Mouse (Mus musculus) lung, postnatal 36 days (tissue): ENCODE measurements around the gene Mgat4b.
"Not testable (repeated sequence)": the region's sequence is repeated elsewhere in the genome, so short reads cannot be mapped to it uniquely, and the experiment has no call there.

Source experiments
- DNase-seq: peaks from one replicate; pipeline ENCODE4 v3.0.0; 2022; ENCODE audit warnings: mixed read lengths

The Mgat4b gene

DNA sequence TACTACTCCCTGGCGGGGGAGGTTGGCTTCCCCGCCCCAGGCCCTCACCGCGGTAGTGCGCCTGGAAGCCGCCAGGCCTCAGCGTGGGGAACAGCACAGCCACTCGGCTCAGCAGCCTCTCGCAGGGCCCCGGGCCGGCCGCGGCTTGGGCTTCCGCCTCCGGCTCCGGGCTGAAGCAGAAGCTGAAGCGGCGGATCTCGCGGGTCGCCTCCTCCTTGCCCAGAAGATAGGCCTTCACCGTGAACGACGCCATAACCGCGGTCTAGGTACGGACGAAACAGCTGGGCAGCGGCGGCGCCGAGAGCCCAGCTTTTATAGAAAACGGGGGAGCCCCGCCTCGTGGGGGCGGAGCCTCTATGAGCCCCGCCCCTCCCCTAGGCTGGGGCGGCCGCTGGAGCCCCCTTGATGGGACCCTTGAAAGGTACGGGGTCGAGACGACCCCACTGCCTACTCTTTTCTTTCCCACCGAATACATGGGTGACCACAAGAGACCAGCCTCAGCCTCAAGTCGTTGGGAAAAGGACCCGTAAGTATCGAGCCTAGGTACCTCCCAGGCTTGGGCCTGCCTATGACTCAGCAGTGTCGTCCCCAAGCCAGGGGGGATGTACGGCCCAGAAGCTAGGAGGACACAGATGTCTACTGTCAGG, at the start of gene Mgat4b, which contains the start of gene Sqstm1:
Gene Mgat4b (plus strand): TSS at position 386 of the 647 bp plus-strand sequence.
Gene Sqstm1 (minus strand): TSS at position 323 of the 647 bp plus-strand sequence.
- DNase-seq = peak; percentile 82

- peak; percentile 78 for DNase-seq
Observed at GRCm38 (mm10) chr11:50161578-50162304, 48.9 kb upstream of the Mgat4b start.

DNA sequence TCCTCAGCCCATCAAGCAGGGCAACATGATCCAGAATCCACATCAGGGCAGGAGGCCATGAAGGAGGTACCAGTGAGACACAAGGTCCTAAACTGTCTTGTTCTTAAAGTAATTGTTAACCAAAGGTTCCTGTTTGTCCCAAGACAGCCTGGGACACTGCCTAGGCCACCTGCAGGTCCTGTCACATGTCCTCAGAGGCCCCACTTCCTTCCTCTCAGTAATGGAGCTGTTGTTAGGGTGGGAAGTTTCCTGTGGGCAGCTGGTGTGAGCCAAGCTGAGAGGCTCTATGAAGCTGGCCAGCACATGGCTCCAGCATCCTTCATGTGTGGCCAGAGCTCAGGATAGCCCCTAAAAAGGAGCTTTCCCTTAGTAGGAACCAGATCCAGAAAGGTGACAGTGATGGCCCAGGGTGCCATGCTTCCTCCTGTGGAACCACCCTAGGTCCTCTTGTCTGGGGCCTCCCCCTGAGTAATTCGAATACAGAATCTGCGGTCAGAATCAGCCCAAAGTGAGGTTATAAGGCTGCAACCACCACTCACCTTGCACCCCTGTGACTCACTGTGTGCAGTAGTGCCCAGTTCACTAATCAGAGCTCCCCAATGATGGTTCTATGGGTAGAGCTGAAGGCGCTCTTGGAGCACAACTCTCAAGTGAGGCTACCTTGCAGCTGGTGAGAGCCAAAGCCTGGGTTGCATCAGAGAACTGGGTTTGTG, 48.2 kb upstream of the Mgat4b start:
- DNase-seq = no peak

- no peak for DNase-seq
Observed at GRCm38 (mm10) chr11:50168352-50168751, 42.3 kb upstream of the Mgat4b start.

DNA sequence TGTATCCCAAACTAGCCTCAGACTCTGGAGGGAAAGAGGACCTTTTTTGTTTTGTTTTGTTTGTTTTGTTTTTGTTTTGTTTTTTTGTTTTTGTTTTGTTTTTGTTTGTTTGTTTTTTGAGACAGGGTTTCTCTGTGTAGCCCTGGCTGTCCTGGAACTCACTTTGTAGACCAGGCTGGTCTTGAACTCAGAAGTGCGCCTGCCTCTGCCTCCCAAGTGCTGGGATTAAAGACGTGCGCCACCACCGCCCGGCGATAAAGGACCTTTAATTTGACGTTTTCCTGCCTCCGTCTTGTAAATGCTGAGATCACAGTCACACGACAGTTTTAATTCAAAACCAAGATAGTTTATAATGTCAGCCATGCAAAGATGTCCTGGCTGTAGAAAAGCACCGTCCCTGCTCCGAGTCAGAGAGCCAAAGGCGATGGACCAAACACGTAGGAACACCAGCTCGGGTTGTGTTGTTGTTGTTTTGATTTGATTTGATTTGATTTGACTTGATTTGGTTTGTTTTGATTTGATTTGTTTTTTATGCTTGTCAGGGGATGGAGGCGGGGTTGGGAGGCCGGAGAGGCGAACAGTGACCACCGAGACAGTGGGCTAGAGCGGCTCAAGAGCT, 36.5 kb upstream of the Mgat4b start, which contains the start of gene Mrnip:
Gene Mrnip (plus strand): TSS at position 334 of the 619 bp plus-strand sequence.
- DNase-seq = not testable (repeated sequence)

DNA sequence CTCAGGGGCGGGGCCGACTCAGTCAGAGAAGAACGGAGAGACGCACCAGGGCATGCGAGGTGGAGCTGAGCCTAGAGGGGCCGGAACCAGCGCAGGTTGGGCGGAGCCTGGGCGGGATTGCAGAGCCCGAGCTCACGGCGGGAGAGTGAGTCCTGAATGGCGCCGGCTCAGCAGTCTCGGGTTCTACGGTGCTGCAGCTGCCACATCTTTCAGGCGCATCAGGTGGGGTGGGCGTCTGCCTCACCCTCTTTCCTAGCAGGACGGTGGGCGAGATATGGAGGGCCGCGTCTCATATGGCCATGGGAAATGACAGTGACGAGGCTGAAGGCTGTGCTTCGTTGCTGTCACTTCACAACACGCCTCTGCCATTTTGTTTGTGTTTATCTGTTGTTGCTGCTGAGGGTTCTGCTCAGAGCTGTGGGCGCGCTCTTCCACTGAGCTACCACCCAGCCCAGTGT, 35.9 kb upstream of the Mgat4b start:
- DNase-seq = peak; percentile 100

DNA sequence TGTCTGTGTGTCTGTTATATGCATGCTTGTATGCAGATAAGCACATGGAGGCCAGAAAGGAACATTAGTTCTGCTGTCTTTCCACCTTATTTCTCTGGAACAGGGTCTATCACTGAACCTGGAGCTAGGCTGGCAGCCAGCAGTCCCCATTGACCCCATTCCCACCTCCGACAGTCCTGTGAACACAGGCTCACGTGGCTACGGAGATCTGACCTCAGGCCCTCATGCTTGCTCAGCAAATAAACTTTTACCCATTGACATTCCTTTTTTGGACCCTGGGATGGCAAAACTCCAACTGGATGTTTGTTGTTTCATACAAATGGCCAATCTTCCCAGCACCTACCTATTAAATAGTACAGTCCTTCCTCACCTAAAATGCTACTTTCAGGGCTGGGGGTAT, 34.3 kb upstream of the Mgat4b start:
- DNase-seq = no peak

DNA sequence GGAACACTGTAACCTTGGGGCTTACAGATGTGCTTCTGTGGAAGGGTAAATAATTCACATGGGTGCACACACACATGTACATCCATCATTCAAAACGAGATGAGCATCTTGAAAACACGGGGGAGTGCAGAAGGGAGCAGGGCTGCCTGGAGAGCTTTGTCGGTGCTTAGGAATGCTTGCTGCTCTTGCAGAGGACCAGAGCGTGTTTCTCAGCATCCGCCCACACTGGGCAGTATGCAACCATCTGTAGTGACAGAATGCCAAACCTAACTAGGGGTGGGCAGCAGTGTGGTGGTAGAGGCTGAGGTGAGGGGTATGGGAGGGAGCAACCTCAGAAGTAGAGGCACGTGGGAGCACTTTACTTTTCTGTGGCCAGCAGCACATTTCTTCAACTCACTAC, 33.6 kb upstream of the Mgat4b start:
- DNase-seq = no peak

- DNase-seq = no peak
Observed at GRCm38 (mm10) chr11:50178532-50179488, 31.9 kb upstream of the Mgat4b start.

GRCm38 (mm10) chr11:50180478-50181231, 30.0 kb upstream of the Mgat4b start:
- DNase-seq = no peak

DNA sequence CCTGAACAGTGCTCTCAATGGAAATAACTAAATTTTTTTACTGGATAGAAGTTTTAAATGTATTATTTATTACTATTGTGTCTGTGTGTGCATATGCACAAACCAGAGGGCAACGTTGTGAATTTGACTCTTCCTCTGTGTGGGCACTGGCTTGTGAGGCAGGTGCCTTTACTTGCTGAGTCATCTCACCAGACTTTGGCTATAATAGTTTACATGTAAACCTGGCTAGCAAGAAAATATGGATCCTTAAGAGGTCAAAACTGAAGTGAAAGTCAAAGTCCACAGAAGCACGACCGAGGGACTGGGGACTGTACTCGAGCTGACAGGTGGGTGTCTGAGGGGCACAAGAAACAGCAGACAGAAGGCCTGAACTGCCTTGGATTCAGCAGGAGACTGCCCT, 28.0 kb upstream of the Mgat4b start:
- DNase-seq = no peak

DNA sequence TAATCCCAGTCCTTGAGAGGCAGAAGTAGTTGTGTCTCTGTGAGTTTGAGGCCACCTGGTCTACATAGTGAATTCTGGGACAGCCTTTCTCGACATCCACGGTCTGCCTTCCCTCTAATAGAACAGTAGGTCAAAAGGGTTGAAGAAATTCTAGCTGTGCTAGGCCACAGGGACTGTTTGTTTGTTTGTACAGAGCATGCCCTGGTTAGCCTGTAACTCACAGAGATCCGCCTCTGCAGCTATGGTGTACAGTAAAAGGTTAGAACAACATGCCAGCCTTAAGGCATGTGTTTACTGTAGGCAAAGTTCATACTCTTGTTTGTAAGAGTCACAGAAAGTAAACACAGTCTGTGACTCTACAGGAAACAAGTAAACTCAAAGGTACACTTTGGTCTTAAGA, 25.9 kb upstream of the Mgat4b start:
- DNase-seq = no peak

GRCm38 (mm10) chr11:50188682-50189081, 22.0 kb upstream of the Mgat4b start:
- DNase-seq = no peak

- DNase-seq = no peak
Observed at GRCm38 (mm10) chr11:50190362-50190761, 20.3 kb upstream of the Mgat4b start.

DNA sequence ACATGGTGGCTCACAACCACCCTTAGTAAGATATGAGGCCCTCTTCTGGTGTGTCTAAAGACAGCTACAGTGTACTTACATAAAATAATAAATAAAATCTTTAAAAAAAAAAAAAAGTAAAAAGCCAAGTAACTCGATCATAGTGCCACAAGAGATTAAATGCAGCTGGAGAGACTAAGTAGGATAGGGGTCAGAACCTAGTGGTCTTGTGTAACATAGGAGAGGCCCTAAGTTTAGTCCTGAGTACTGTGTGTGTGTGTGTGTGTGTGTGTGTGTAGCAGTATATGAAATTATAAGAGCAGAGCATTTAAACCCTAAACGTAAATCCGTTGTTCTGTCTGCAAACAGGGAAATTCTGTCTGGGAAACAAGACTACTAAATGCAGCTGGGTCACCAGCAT, 18.4 kb upstream of the Mgat4b start:
- DNase-seq = no peak

GRCm38 (mm10) chr11:50194070-50194469, 16.6 kb upstream of the Mgat4b start:
- no peak for DNase-seq

- DNase-seq = no peak
Observed at GRCm38 (mm10) chr11:50194793-50195192, 15.9 kb upstream of the Mgat4b start.

GRCm38 (mm10) chr11:50197500-50197899, 13.2 kb upstream of the Mgat4b start:
- DNase-seq = no peak

DNA sequence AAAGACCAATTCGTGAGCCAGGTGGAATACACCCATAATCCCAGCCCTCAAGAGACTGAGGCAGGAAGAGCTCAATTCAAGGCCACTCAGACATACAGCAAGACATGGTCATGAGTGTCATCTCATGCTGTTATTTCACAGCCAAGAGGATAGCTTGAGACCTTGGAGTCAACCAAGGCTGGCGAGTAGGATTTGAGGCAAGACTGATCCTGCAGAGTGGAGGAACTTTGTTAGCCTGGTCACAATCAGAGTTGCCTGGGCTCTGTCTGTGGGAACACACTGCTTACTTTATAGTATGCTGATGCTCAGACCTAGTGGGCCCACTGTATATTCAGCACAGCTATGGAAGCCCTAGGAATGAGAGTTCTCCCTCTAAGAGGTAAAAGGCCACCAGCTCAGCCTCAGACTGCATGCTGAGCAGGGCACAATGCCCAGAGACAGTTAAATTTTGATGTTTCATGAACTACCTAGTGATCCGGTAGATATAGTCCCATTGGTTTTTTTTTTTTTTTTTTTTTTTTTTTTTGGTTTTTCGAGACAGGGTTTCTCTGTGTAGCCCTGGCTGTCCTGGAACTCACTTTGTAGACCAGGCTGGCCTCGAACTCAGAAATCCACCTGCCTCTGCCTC, 12.4 kb upstream of the Mgat4b start:
- no peak for DNase-seq

- no peak for DNase-seq
Observed at GRCm38 (mm10) chr11:50198916-50199315, 11.8 kb upstream of the Mgat4b start.

DNA sequence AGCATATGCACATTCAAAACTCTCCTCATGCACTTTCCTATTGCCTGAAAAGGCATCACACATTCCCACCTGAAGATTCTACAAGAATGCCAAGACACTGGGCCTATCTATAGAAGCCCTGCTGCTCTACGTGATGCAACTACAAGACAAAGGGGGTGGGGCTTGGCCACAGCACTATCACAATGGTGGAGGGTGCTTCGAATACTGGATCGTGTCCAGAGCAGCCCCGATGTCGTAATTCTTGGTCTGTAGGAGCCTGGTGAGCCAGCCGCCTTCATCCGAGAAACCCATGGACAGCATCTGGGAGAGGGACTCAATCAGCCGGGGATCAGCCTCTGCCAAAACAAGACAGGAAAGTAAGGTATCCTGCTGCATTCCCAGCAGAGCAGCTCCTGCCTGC, 10.1 kb upstream of the Mgat4b start:
- DNase-seq = peak; percentile 65
